Mouse (Mus musculus) c-Kit-positive CD71-negative TER-119-negative erythroid progenitor cells, embryonic 14.5 days (primary cell): Measurements from ENCODE around the gene Msantd2.

Experiments used
- DNase-seq: peaks from one replicate; pipeline ENCODE4 v3.0.0-alpha.2; 2013; ENCODE audit warnings: low read depth

Gene Msantd2

DNA sequence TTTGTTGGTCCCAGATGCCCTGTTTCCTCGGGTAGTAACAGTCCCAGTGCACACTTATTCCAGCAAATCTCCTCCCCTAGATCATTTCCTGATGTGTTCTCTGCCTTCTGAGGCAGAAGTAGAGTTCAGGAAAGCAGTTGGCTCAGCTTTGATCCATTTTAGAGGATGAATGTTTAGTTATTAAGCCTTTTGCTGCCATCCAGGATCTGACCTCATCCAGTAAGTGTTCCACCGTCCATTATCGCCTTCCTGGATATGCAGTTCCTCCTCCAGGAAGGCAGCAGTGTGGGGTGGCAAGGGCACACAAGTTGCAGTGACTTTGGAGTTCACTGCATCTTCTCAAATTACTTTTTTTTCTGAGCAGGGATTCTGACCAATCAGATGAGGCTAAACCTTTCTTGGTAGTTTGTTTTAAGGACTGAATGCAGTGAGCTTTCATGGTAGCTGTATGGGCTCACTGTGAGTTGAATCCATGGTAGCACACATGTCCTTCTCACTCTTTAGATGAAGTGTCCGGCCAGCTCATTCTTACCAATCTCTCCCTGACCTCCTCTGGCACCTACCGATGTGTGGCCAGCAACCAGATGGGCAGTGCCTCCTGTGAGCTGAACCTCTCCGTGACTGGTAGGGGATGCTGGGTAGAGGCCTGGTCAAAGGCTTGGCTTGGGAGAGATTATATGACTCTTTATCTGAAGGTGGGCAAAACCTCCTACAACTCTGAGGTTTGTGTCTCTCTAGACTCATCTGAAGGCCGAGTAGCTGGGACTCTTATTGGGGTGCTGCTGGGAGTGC lies 52.9 kb downstream of the Msantd2 start:
- no peak for DNase-seq

DNA sequence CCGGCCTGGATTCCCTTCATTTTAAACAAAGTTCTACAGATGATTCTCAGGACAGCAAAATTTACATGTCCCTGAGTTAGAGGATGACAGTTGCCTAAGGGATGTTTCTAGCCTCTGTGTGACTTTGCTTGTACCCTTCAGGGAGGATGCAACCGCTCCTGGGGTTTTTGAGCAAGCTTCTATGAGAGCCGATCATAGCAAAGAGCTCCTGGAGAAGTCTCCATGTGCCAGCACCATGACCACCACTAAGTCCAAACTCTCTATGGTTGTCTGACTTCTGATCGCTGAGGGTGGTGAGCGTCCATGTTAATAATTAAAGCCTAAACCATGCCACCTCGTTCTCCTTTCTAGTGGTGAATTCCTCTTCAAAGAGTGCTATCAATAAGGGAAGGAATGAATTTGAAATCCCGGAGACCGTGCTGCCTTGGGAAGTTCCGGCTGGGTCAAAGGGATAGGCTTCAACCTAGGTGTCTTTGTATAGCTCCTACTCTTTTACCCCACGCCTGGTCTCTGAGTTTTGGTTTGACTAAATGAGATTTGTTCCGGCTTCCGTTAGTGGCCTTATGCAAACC lies 54.8 kb downstream of the Msantd2 start:
- no peak for DNase-seq

DNA sequence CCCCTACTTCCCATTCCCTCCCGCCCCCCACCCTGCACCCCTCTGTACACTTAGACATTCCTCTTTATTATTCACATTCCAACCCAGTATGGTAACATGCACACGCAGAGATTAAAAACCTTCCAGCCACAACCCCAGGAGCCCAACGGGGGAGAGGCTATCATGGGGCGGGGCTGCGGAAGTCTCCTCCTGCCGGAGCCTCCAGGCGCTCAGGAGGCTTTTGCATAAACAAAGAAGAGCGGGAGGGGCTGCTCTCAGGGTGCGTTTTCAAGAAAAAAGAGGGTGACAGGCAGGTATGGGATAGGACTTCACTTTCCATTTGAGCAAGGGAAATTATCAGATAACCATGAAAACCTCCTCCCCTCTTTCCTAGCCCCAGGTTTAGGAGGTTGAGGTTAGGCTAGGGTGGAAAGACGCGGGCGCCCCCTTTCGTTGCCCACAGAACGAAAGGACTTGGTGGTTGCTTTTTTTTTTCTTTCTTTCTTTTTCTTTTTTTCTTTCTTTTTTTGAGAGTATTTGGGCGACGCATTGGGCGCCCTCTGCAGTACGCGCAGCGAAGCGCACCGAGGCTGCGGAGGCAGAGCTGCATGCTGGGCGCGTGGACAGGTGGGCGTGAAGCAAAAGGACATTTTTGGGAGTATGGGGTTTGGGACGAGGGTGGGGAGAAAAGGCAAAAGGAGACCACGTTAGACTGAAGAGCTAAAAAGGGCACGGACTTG lies 55.5 kb downstream of the Msantd2 start:
- DNase-seq = no peak

DNA sequence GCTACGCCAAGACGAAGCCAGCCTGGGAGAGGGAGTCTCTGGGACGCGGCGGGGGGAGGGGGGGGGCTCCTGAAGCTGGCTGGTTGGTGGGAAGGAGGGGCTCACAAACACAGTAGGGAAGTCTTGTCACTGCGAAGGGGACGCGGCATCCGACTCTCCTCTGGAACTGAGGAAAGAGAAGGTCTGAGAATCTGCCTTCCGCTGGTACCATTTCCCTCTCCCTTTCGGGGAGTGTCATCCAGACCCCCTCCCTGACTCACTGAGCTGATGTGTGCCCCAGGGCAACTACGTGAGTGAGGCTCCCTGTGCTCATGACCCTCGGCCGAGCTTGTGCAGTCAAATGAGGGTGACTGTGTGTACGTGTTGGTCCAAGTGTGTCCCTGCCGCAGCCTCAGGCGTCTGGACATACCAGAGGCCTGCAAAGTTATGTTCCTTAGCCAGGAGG lies 56.1 kb downstream of the Msantd2 start:
- DNase-seq = no peak

DNA sequence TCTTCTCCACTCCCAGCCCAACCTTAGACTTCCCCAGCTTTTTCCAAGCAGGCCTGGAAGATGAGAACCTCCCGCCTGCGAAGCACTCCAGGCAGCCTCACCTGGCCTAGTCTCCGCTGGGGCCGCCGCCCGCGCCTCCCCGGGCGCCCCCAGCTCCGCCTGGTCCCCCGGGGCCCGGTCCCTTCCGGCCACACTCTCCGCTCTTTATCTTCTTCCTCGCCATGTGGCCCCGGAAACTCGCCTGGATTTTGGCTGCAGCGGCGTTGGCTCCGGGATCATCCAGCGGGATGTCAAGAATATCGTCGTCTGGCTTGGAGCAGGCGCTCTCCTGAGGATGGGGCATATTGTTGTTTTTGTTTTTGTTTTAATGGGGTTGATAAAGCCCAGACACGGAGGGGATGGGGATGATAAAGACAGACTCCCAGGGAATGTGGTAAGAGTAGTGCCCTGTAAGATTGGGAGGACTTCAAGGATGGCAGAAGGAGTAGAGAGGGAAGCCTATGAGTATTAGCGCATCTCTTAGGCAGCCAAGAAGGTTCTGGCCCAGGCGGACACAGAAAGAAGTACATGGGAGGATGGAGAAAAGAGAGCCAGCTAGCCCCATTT lies 56.8 kb downstream of the Msantd2 start:
- DNase-seq = no peak

DNA sequence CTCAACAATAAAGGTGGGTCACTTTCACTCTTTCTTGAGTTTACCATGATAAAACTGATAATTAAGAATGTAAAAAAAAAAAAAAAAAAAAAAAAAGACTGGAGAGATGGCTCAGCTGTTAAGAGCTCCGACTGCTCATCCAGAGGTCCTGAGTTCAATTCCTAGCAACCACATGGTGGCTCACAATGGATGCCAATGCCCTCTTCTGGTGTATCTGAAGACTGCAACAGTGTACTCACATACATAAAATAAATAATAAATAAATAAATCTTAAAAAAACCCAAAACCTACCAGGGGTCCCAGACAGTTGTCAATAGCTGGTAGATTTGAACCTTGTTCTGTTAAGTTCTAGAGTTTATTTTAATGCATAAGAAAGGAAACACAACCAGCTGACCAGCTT lies 57.8 kb downstream of the Msantd2 start:
- no peak for DNase-seq

DNA sequence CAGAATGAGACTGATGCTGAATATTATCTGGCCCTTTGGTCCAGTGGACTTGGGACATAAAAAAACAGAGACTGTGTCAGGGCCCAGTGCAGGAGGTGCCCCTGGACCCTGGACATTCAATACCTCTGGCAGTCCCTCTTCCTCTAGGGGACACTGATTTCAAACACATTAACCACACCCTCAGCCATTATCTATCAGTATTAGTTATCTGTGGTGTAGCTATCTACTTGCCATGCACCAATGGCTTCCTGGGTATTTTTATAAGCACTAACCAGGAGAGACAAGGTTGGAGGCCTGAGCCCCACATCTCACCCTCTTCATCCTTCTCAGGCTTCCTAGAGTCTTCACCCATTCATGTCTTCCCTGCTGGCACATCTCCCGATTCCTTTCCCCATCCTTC lies 61.3 kb downstream of the Msantd2 start:
- no peak for DNase-seq

DNA sequence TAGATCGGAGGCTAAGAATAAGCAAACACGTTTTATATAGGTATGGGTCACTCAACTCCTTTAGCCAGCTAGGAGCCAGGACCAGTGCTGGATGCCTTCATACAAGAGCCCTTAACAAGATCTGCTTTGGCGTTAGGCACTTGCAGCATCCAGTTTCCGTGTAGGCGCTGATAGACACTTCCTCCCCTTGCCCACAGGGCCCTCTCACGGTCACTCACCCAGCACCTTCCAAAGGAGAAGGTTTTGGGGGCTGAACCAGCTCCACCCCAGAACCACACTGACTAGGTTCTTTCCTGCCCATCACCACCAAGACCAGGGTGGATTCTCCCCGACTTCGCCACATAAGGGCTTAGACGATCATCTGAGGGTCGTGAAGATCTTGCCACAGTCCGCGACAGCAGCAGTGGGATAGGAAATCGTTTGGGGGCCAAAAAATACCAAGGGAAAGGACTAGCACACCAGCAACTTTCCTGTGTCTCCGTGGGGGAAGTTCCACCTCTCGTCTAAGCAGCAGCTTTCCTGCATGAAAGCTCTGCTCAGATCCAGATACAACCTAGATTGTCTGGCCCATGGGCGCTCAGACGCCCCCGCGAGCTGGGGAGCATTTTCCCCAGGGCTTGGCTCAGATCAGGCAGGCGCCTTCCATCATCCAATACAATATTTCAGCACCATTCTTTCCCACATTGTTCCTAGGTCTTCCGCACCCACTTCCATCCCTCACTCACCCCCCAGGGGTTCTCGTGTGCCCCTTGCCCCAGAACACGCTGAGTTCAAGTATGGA lies 62.8 kb downstream of the Msantd2 start:
- no peak for DNase-seq

DNA sequence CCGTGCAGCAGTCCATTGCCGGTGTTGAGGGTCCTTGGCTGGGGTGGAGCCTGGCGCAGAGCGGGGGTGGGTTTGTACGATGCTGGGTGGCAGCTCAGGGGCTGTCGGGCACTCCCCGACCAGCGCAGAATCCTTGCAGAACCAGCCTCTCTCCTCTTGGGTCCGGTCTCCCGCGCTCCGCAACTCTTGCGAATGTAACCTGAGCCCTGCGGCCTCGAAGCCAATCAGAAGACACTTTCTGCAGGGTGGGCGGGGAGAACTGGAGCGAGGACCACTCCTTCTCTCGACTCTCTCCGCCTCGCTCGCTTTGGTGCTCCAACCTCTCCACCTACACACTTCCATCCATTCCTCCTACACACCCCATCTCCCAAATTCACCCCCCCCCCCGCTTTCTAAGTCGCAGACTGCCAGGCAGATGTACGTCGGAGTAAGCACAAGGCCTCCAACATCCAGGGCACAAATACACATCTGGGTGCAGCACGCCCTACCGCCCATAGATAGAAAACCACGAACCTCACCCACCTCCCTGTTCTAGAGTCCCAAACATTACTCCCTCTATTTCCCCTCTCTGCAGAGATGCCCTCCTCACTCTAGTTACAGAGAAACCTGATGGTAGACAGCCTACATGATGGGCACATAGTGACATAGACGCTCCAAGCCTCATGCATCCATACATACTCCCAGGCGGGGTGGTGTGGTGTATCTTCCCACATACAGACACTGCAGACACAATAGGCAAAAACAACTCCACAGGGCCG lies 63.6 kb downstream of the Msantd2 start, which contains the start of gene Nrgn:
TSS of gene Nrgn (minus strand) at position 369 of the 758 bp plus-strand sequence.
- peak; percentile 67 for DNase-seq

DNA sequence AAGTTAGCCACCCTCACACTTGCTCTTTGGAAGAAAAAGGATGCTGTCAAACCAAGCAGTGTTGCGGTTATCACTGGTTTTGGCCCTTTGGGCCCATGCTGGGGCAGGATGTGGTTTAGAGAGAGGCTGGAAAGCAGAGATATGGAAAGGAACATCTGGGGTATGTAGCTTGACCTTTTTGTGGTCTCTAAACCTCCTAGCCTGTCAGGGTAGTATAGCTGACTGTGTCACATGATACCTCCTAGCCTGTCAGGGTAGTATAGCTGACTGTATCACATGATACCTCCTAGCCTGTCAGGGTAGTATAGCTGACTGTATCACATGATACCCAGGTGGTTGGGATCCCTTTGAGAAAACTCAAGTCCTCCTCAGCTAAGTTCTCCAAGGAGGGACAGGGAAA lies 65.2 kb downstream of the Msantd2 start:
- no peak for DNase-seq

DNA sequence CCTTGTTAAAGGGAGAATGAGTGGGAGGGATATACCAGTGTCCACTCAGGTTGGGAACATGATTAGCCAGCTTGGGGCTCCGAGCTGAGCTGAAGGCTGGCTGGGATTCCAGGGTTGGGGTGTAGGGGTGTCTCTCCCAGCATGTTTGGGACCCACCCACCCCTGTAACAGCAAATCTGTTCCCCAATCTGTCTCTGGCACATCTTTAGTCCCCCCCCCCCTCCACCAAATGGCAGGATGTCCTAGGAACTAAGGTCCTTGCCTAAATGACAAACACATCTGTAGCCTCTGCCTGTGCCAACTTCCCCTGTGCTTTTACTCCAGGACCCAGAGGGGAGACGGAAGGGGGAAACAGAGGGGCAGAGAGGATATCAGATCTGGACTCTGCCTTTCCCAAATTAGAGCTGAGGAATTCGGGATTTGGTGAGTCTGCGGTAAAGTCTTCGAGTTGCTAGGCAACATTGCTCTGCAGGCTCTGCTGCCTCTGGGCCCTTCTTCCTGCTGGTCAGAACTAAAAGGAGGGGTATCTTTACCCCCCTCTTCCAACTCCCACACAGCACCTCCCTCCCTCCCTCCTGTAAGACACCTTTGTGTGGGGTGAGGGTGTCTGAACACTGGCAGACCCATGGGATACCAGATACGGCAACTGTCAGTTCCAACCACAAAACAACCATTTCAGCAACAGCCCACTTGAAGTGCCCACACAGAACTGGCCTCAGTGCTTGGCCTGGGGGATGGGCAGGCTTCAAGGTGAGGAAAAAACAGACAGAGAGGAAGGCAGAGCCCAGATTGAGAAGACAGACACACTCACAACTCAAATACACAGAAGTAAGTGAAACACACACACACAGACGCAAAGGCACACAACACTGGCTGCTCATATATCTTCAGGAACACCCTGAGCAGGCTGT lies 66.0 kb downstream of the Msantd2 start, which contains the start of gene Siae:
TSS of gene Siae (plus strand) at position 861 of the 911 bp plus-strand sequence.
- no peak for DNase-seq

DNA sequence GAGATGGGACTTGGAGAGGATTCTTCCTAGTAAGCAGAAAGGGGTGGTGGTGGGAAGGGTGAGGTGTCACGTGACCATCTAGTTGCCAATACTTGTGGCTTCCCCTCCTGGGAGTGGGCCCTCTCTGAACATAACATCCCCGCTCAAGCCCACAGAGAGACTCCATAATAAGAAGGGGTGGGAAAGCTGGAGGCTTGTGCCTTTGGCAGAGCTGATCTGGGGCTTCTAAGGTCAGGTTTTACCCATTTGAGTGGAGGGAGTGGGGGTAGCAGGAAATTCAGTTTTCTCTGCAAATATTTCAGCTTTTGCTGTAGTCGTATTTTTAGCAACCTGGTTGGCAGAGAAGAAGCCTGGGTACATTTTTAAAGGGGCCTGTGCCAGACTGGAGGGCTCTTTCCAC lies 67.2 kb downstream of the Msantd2 start:
- no peak for DNase-seq

DNA sequence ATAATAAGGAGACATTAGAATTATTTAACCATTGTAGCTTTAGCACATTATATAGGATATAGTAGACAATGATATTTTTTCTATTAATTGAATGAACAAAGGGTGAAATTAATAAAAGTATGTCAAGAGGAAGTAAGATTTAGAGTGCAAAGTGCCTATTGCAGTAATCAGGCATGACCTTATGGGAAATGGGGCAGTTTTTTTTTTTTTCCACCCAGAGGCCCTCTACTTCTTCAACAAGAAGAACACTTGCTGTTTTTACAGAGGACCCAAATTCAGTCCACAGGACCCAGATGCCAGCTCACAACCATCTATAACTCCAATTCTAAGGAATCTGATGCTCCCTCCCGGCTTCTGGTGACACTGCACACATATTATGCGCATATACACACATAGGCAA lies 71.5 kb downstream of the Msantd2 start:
- no peak for DNase-seq

DNA sequence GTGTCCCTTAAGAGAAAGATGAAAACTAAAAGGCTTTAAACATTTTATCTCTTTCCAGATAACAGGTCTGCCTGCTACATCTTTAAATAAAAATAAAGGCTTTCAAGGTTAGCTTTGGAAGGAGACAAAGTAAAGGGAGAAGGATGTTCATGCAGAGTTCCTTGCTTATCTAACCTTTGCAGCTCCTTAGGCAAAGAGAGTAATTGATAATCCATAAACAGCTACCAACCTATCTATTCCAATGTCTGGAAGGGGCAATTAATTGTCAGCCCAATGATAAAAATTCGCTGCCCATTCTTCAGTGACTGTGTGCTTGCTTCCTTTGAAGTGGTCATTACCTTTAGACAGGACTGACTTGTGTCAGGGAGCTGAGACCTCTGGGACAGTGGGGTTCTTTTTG lies 74.7 kb downstream of the Msantd2 start:
- no peak for DNase-seq

DNA sequence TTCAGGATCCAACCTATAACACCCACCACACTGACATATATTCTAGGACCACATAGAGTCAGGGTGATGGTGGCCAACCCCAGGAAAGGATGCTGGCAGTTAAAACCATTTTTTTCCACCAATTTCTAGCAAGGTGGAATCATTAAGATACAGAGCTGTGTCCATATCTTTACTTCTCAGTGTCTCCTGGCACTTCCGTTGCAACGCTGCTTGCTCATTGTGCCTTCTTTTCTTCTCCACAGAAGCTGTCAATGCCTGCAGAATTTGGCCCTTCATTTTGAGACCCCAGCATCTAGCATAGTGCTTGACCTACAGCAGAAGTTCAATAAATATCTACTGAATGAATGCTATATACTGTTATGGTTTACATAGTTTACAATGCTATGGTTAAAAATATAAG lies 77.9 kb downstream of the Msantd2 start:
- DNase-seq = no peak

DNA sequence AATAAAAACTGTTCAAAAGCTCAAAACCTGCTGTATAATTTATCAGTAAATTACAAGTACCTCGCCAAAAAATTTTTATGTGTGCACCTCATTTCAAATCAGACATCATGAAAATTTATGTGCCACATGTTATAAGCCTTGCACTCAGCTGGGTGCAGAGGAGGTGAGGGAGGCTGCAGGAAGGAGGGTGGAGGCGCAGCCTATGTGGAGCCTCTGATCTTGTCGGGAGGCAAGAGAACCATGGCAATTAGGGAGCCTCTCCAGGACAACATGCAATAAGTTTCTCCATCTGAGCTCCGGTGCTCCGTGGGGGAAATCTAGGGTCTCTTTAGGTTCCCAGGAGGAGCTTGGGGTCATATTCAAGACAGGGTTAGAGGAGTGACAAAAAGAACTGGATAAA lies 78.3 kb downstream of the Msantd2 start:
- DNase-seq = no peak

DNA sequence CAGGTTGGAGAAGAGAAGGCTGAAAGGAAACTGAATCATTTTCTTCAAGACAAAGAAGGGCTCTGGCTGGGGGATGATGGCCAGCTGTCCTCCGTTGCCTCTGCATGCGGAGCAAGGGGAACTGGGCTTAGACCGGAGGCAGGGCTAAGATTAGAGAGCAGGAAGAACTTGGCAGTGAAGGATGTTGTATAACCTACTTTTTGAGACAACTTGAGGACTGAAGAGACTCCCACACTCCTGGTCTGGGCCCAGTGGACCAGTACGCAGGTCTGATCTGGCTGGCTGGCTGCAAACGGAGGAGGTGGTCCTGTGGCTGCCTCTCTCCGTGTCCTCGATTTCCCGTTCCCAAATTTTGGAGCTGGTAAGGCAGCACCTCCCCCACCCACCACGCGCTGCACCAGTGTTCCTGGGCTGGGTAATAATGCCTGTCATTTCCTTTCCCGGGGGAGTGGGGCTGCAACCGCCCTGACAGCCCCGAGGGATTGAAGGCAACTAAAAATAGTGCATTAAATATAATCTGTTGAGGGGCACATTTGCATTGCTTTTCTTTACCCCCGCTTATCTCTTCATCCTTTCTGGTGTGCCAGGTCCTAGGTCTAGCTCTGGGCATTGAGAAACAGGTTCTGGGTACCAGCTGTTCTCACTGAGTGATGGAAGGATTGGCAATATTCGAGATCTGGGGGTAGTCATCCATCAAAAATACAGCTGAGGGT lies 78.9 kb downstream of the Msantd2 start:
- no peak for DNase-seq

DNA sequence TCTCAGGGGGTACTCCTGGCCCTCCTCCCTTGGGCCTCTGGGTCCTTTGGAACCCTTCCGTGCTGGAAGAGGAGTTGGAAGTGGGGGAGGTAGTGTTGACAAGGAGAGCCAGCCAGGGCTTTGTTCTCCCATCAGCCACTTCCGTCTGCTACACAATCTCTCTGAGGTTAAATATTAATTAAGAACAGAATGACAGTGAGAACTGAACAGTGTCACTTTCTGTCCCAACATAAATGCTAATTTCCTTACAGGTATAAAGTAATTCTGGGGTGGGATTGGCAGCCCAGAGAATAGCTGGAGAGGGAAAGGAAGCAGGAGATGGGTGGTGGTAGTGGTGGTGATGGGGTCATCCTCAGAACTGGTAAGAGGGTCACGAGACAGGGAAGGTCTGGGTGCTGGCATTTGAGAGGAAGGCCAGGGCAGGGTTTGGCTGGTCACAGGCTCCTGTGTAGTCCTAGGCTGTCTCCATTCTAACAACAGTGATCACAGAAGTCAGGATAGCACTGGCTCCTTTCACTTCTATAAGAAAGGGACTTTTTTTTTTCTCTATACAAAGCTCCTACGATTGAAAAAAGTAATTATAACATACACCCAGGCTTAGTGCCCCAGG lies 79.6 kb downstream of the Msantd2 start:
- DNase-seq = no peak
